Mouse (Mus musculus): ENCODE measurements around the gene Pllp. TPM values are rescaled to one million over a fixed set of nuclear protein-coding genes. Genes with fewer than 3 reads are reported as not detected.

The Pllp gene
- total and polyA plus RNA-seq, 2 experiments, result 8.1 to 41.8 TPM

GRCm38 (mm10) chr8:94739829-94740228 lies 43.8 kb upstream of the Pllp start:
- Histone ChIP-seq H3K79me2 (ENCODE audit: control insufficient read depth, insufficient read depth, low read length) (no peaks in the 10 kb centered on the region), H3K4me1 (ENCODE audit: control insufficient read depth, insufficient read depth, low read length) (peaks cover 3% of the 10 kb centered on the region; the same call in 1 of the 2 replicates), H3K4me3 (ENCODE audit: insufficient read depth, low read depth, low read length) (no peak overlapping the region), H3K27ac (replicated peaks; ENCODE audit: insufficient read depth, low read depth, low read length) (no peak overlapping the region), H3K36me3 (ENCODE audit: control insufficient read depth, insufficient read depth, low read length) (no peaks in the 10 kb centered on the region), H3K9ac (ENCODE audit: low read depth, low read length) (no peak overlapping the region), H3K27me3 (ENCODE audit: control insufficient read depth, insufficient read depth, low read length) (no peaks in the 10 kb centered on the region)
- 79% methylated on average over 6 of the region's 6 CpGs for WGBS
- no peak for DNase-seq (ENCODE audit: extremely low read depth, low read depth, low spot score)
- no peak for TF ChIP-seq POLR2A (IDR thresholded peaks at IDR 0.05; ENCODE audit: extremely low read depth, insufficient read depth, low read length)
- no peak for TF ChIP-seq CTCF (IDR thresholded peaks at IDR 0.05; ENCODE audit: low read depth, low read length)

- Histone ChIP-seq H3K4me1 (ENCODE audit: control insufficient read depth, insufficient read depth, low read length) (peaks cover 3% of the 10 kb centered on the region; the same call in 1 of the 2 replicates), H3K27me3 (ENCODE audit: control insufficient read depth, insufficient read depth, low read length) (no peaks in the 10 kb centered on the region), H3K4me3 (ENCODE audit: insufficient read depth, low read depth, low read length) (no peak overlapping the region), H3K9ac (ENCODE audit: low read depth, low read length) (no peak overlapping the region), H3K79me2 (ENCODE audit: control insufficient read depth, insufficient read depth, low read length) (no peaks in the 10 kb centered on the region), H3K27ac (replicated peaks; ENCODE audit: insufficient read depth, low read depth, low read length) (no peak overlapping the region), H3K36me3 (ENCODE audit: control insufficient read depth, insufficient read depth, low read length) (no peaks in the 10 kb centered on the region)
- DNase-seq (ENCODE audit: extremely low read depth, low read depth, low spot score), result no peak
- WGBS, result 50% methylated on average over 5 of the region's 5 CpGs
- TF ChIP-seq CTCF (IDR thresholded peaks at IDR 0.05; ENCODE audit: low read depth, low read length) (no peak), POLR2A (IDR thresholded peaks at IDR 0.05; ENCODE audit: extremely low read depth, insufficient read depth, low read length) (no peak)
Observed at GRCm38 (mm10) chr8:94735426-94736094, 39.5 kb upstream of the Pllp start.

GRCm38 (mm10) chr8:94734735-94735350 lies 38.8 kb upstream of the Pllp start:
- Histone ChIP-seq H3K36me3 (ENCODE audit: control insufficient read depth, insufficient read depth, low read length) (no peaks in the 10 kb centered on the region), H3K4me1 (ENCODE audit: control insufficient read depth, insufficient read depth, low read length) (peaks cover 3% of the 10 kb centered on the region; the same call in 1 of the 2 replicates), H3K4me3 (ENCODE audit: insufficient read depth, low read depth, low read length) (no peak overlapping the region), H3K79me2 (ENCODE audit: control insufficient read depth, insufficient read depth, low read length) (no peaks in the 10 kb centered on the region), H3K9ac (ENCODE audit: low read depth, low read length) (no peak overlapping the region), H3K27ac (replicated peaks; ENCODE audit: insufficient read depth, low read depth, low read length) (no peak overlapping the region), H3K27me3 (ENCODE audit: control insufficient read depth, insufficient read depth, low read length) (no peaks in the 10 kb centered on the region)
- TF ChIP-seq POLR2A (IDR thresholded peaks at IDR 0.05; ENCODE audit: extremely low read depth, insufficient read depth, low read length), result no peak
- no peak for TF ChIP-seq CTCF (IDR thresholded peaks at IDR 0.05; ENCODE audit: low read depth, low read length)
- no peak for DNase-seq (ENCODE audit: extremely low read depth, low read depth, low spot score)
- 89% methylated on average over 7 of the region's 7 CpGs for WGBS

GRCm38 (mm10) chr8:94733821-94734465 lies 37.9 kb upstream of the Pllp start:
- H3K9ac ChIP-seq (ENCODE audit: low read depth, low read length), result no peak overlapping the region
- no peak overlapping the region for H3K4me3 ChIP-seq (ENCODE audit: insufficient read depth, low read depth, low read length)
- no peaks in the 10 kb centered on the region for H3K79me2 ChIP-seq (ENCODE audit: control insufficient read depth, insufficient read depth, low read length)
- no peaks in the 10 kb centered on the region for H3K36me3 ChIP-seq (ENCODE audit: control insufficient read depth, insufficient read depth, low read length)
- no peaks in the 10 kb centered on the region for H3K27me3 ChIP-seq (ENCODE audit: control insufficient read depth, insufficient read depth, low read length)
- H3K4me1 ChIP-seq (ENCODE audit: control insufficient read depth, insufficient read depth, low read length), result peaks cover 3% of the 10 kb centered on the region; the same call in 1 of the 2 replicates
- DNase-seq (ENCODE audit: extremely low read depth, low read depth, low spot score), result no peak
- WGBS, result 84% methylated on average over 5 of the region's 5 CpGs
- no peak overlapping the region for H3K27ac ChIP-seq (replicated peaks; ENCODE audit: insufficient read depth, low read depth, low read length)
- TF ChIP-seq CTCF (IDR thresholded peaks at IDR 0.05; ENCODE audit: low read depth, low read length) (no peak), POLR2A (IDR thresholded peaks at IDR 0.05; ENCODE audit: extremely low read depth, insufficient read depth, low read length) (no peak)

- no peak for DNase-seq (ENCODE audit: extremely low read depth, low read depth, low spot score)
- H3K9ac ChIP-seq (ENCODE audit: low read depth, low read length), result no peak overlapping the region
- WGBS, result 84% methylated on average over 4 of the region's 4 CpGs
- H3K4me3 ChIP-seq (ENCODE audit: insufficient read depth, low read depth, low read length), result no peak overlapping the region
- H3K27ac ChIP-seq (replicated peaks; ENCODE audit: insufficient read depth, low read depth, low read length), result no peak overlapping the region
- no peak for TF ChIP-seq CTCF (IDR thresholded peaks at IDR 0.05; ENCODE audit: low read depth, low read length)
- no peak for TF ChIP-seq POLR2A (IDR thresholded peaks at IDR 0.05; ENCODE audit: extremely low read depth, insufficient read depth, low read length)
- no peaks in the 10 kb centered on the region for H3K36me3 ChIP-seq (ENCODE audit: control insufficient read depth, insufficient read depth, low read length)
- no peaks in the 10 kb centered on the region for H3K79me2 ChIP-seq (ENCODE audit: control insufficient read depth, insufficient read depth, low read length)
- H3K4me1 ChIP-seq (ENCODE audit: control insufficient read depth, insufficient read depth, low read length), result no peaks in the 10 kb centered on the region
- H3K27me3 ChIP-seq (ENCODE audit: control insufficient read depth, insufficient read depth, low read length), result no peaks in the 10 kb centered on the region
Observed at GRCm38 (mm10) chr8:94729301-94729700, 33.2 kb upstream of the Pllp start.
